Mouse (Mus musculus) kidney, embryonic 16.5 days (tissue): ENCODE data around the gene Rab34. TPM values are rescaled to one million over a fixed set of nuclear protein-coding genes. Genes with fewer than 3 reads are reported as not detected.

Experiments used
- ATAC-seq: fragments of 200-750 bp; cut with Nextera tagmentation; 2 replicates; pipeline ENCODE4 v1.8.0; 2017; ENCODE audit warnings: moderate TSS enrichment; ENCODE audit not compliant: low FRiP score, low TSS enrichment
- H3K27ac ChIP-seq: fragments of 300-500 bp; sonication (generic); 2 replicates; pipeline ENCODE4 v1.5.1; 2014; ENCODE audit warnings: low read length
- H3K27me3 ChIP-seq: fragments of 300-500 bp; sonication (generic); 2 replicates; pipeline ENCODE4 v1.6.1; 2014; ENCODE audit warnings: low read length, control low read depth, mixed read lengths; ENCODE audit not compliant: insufficient read depth
- H3K36me3 ChIP-seq: fragments of 300-500 bp; sonication (generic); 2 replicates; pipeline ENCODE4 v1.6.1; 2014; ENCODE audit warnings: low read length, control low read depth, mixed read lengths; ENCODE audit not compliant: insufficient read depth
- H3K4me1 ChIP-seq: fragments of 300-500 bp; sonication (generic); 2 replicates; pipeline ENCODE4 v1.6.1; 2014; ENCODE audit warnings: low read length, control low read depth, mixed read lengths; ENCODE audit not compliant: insufficient read depth
- H3K4me2 ChIP-seq: fragments of 300-500 bp; sonication (generic); replicated peaks from 2 replicates; pipeline ENCODE4 v1.6.1; 2014; ENCODE audit warnings: low read depth, low read length
- H3K4me3 ChIP-seq: fragments of 300-500 bp; sonication (generic); 2 replicates; pipeline ENCODE4 v1.5.1; 2014; ENCODE audit warnings: mild to moderate bottlenecking, low read length
- H3K9ac ChIP-seq: fragments of 300-500 bp; sonication (generic); replicated peaks from 2 replicates; pipeline ENCODE4 v1.6.1; 2014; ENCODE audit warnings: low read length
- H3K9me3 ChIP-seq: fragments of 300-500 bp; sonication (generic); 2 replicates; pipeline ENCODE4 v1.6.1; 2016; ENCODE audit warnings: low read length, control low read depth
- WGBS: fragments of 180-500 bp; shearing (Covaris S2); extraction: QIAGEN DNeasy Blood & Tissue Kit; methylation state at CpG from one replicate; pipeline ENCODE4 v1.1.7; 2014; 5-methylcytosine and 5-hydroxymethylcytosine counted together
- polyA plus RNA-seq: library from polyadenylated mRNA; unstranded; fragments of >200 nt; fragmentation: Nextera tagmentation; extraction: Ambion mirVana; gene quantifications from 2 replicates; pipeline ENCODE4 v1.2.1, GENCODE M21; 2015

Gene Rab34
- 128 and 130 TPM in 2 replicates for polyA plus RNA-seq

DNA sequence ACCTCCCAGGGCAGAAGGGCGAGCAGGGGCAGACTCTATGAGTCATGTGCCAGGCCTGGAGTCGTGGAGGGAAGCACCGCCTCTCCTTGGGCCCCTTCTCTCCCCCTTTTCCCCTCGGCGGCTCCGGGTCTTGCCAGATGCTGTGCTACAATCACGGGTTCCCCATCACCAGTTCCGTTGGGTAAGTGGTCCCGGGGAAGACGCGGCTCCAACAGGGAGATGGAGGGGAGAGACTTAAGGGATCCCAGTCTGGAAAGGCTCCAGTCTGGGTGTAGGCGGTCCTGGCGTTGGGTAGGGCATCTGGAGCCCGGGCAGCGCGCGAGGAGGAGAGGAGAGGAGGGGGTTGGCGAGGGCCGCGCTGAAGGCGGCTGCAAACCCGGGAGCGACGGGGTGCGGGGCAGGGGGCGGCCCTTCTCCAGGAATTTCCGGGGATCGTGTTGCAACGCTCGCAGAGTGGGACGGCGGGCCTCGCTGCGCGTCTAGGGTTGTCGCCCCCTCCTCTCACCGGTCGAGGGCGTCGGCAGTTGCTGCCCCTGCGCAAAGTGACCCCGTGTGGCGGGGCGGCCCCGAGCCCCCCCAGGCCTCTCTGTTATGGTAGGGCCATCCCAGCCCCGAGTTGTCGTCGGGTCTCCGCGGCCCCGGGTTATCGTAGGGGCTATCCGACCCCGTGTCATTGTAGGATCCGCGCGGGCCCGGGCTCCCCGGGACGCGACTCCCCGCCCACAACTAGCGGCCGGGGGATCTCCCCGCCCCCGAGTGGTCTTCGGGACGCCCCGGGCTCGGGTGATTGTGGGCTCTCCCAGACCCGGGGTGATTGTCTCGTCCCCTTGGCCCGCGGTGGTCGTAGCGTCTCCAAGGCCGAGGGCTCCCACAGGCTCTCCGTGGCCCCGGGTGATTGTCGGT, at the start of gene Rab34:
TSS of gene Rab34 (plus strand) at position 100 of the 903 bp plus-strand sequence.
- Histone ChIP-seq H3K9me3 (no peaks in the 10 kb centered on the region), H3K27me3 (no peaks in the 10 kb centered on the region), H3K4me1 (peaks cover 27% of the 10 kb centered on the region), H3K9ac (peak within 1 kb of the TSS; percentile 96), H3K4me2 (peak within 1 kb of the TSS; percentile 58), H3K36me3 (peaks cover 21% of the 10 kb centered on the region), H3K4me3 (peak within 1 kb of the TSS; percentile 81), H3K27ac (peak within 1 kb of the TSS; percentile 100)
- ATAC-seq, result peak; percentile 84
- WGBS, result under 1% methylated on average over 78 of the region's 80 CpGs

DNA sequence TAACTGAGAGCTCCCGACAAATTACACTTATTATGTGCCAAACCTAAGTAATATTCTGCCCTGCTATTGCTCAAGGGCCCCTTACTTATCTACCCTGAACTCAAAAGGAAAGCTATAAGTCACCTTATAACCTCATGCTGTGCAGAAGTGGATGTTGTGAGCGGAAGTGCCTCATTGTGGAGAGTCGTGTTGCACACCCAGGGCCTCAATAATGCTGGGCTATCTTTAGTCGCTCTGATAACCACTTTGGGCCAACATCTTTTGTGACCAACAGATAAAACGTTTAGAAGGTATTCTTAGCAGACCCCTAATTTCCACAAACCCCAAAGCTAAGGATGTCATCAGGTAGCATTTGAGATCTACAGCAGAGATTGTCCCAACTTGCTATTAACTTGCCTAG, 47.6 kb upstream of the Rab34 start:
- no peaks in the 10 kb centered on the region for H3K27me3 ChIP-seq
- no peak overlapping the region for H3K4me2 ChIP-seq
- no peak overlapping the region for H3K9ac ChIP-seq
- no peak overlapping the region for H3K4me3 ChIP-seq
- H3K36me3 ChIP-seq, result peaks cover 20% of the 10 kb centered on the region
- no peak for ATAC-seq
- H3K4me1 ChIP-seq, result no peaks in the 10 kb centered on the region
- H3K9me3 ChIP-seq, result no peaks in the 10 kb centered on the region
- H3K27ac ChIP-seq, result no peak overlapping the region
- 76% methylated on average over 5 of the region's 5 CpGs for WGBS

DNA sequence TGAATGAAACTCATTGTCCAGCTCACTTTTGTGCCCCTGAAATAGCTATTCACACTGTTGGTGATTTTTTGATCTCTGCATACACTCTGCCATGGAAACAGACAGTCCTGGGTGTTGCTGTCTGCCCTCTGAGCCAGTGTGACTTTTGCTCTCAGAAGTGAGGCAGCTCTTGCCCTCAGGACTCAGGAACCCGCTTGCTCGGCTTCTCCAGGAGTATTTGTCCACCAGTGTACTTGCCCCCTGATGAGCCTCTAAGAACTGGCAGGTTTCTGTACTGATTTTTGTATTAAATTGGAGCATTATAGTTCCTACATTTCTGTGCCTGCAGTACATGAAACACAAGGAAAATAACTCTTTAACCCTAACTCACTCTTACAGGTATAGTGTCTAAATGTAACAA, 44.7 kb upstream of the Rab34 start:
- Histone ChIP-seq H3K4me3 (no peak overlapping the region), H3K36me3 (peaks cover 25% of the 10 kb centered on the region), H3K4me1 (no peaks in the 10 kb centered on the region), H3K4me2 (no peak overlapping the region), H3K9me3 (no peaks in the 10 kb centered on the region), H3K27me3 (no peaks in the 10 kb centered on the region), H3K9ac (no peak overlapping the region), H3K27ac (no peak overlapping the region)
- no peak for ATAC-seq
- 87% methylated on average over 2 of the region's 2 CpGs for WGBS

DNA sequence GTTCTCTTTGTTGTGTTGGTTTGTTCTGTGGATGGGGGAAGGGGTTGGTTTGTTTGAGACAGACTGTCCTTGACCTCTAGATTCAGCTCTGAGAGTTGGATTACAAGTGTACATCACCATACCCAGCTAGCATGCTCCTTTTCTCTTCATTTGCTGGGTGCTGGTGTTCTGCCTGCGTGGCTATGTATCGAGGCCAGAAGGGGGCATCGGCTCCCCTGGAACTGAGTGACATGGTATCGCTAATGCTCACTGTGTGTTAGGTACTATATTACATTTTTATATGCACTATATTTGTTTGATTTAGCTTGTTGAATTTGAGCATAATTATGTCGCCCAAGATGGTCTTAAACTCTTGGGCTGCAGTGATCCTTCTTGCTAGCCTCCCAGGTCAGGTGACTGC, 42.1 kb upstream of the Rab34 start:
- Histone ChIP-seq H3K4me1 (no peaks in the 10 kb centered on the region), H3K27me3 (no peaks in the 10 kb centered on the region), H3K9ac (no peak overlapping the region), H3K36me3 (peaks cover 36% of the 10 kb centered on the region), H3K4me3 (no peak overlapping the region), H3K27ac (0 out of 2 replicates have a peak overlapping the region, but pooled peaks have one; percentile 20), H3K4me2 (no peak overlapping the region), H3K9me3 (no peaks in the 10 kb centered on the region)
- no peak for ATAC-seq
- 89% methylated on average over 5 of the region's 5 CpGs for WGBS

- Histone ChIP-seq H3K9ac (no peak overlapping the region), H3K4me1 (no peaks in the 10 kb centered on the region), H3K27ac (0 out of 2 replicates have a peak overlapping the region, but pooled peaks have one; percentile 20), H3K4me3 (no peak overlapping the region), H3K36me3 (peaks cover 38% of the 10 kb centered on the region), H3K27me3 (no peaks in the 10 kb centered on the region), H3K4me2 (no peak overlapping the region), H3K9me3 (no peaks in the 10 kb centered on the region)
- ATAC-seq, result no peak
- WGBS, result 88% methylated on average over 6 of the region's 6 CpGs
These were observed 41.3 kb upstream of the Rab34 start for GRCm38 (mm10) chr11:78146707-78147543.

GRCm38 (mm10) chr11:78151161-78151560, 37.1 kb upstream of the Rab34 start:
- no peak overlapping the region for H3K9ac ChIP-seq
- H3K4me2 ChIP-seq, result no peak overlapping the region
- H3K4me1 ChIP-seq, result no peaks in the 10 kb centered on the region
- no peaks in the 10 kb centered on the region for H3K27me3 ChIP-seq
- no peaks in the 10 kb centered on the region for H3K9me3 ChIP-seq
- ATAC-seq, result no peak
- no peak overlapping the region for H3K4me3 ChIP-seq
- H3K36me3 ChIP-seq, result peaks cover 31% of the 10 kb centered on the region
- no peak overlapping the region for H3K27ac ChIP-seq
- WGBS, result 24% methylated on average over 1 of the region's 1 CpGs

DNA sequence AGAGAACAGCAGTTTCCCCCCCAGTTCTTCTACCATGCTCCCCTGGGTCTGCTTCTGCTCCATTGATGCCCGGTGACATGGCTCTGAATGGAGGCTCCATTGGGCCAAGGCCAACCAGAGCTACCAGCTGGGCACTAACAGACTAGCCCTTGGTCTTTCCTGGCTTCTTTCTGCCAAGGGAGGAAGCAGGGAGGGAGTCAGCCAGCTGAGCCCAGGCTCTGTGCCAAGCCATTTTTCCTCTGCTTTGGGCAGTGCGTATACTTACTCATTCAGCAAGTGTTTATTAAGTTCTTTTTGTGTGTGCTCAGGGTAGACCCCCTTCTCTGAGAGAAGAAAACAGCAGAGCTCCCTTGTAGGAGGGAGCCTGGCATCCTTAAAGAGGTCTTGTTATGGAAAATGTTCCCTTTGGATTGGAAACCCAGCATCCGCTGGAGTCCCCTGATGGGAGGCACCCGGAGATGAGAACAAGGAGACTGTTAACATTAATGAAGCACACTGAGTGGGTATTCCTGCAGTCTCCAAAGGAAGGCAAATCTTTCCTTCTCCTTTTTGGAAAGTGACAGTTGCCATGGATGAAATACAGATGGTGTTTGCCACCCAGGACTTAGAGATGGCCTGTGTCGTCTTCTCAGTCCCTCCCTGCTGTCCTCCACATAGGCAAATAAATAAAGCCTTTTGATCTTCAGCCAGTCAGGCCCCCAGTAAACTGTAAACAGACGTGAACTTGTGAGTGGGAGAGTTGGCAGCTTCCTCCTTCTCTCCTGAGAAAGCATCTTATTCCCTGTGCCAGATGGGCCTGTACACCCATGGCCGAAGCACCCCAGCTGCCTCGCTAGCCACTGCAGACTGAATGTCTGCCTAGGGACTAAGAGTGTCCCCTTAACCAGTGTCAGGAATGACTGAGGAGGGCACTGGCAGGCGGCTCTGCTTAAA, 35.7 kb upstream of the Rab34 start:
- Histone ChIP-seq H3K4me2 (no peak overlapping the region), H3K9me3 (no peaks in the 10 kb centered on the region), H3K36me3 (peaks cover 34% of the 10 kb centered on the region), H3K27me3 (no peaks in the 10 kb centered on the region), H3K4me1 (no peaks in the 10 kb centered on the region), H3K27ac (peak overlapping the region; percentile 43), H3K4me3 (no peak overlapping the region), H3K9ac (no peak overlapping the region)
- WGBS, result 63% methylated on average over 9 of the region's 9 CpGs
- ATAC-seq, result no peak

DNA sequence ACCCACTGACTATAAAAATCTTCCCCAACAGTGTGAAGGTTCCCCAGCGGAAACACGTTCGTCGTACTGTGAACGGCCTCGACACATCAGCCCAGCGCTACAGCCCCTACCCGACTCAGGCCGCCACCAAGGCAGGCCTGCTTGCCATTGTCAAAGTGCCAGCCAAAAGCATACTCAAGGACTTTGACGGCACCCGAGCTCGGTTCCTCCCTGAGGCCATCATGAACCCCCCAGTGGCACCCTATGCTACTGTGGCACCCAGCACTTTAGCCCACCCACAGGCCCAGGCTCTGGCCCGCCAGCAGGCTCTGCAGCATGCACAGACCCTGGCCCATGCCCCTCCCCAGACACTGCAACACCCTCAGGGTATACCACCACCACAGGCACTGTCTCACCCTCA, 34.5 kb upstream of the Rab34 start:
- peaks cover 42% of the 10 kb centered on the region for H3K36me3 ChIP-seq
- H3K4me3 ChIP-seq, result no peak overlapping the region
- no peak overlapping the region for H3K4me2 ChIP-seq
- H3K9me3 ChIP-seq, result no peaks in the 10 kb centered on the region
- no peak for ATAC-seq
- 0 out of 2 replicates have a peak, but pooled peaks cover 1% of the 10 kb centered on the region for H3K4me1 ChIP-seq
- 77% methylated on average over 13 of the region's 13 CpGs for WGBS
- no peak overlapping the region for H3K9ac ChIP-seq
- no peak overlapping the region for H3K27ac ChIP-seq
- no peaks in the 10 kb centered on the region for H3K27me3 ChIP-seq

DNA sequence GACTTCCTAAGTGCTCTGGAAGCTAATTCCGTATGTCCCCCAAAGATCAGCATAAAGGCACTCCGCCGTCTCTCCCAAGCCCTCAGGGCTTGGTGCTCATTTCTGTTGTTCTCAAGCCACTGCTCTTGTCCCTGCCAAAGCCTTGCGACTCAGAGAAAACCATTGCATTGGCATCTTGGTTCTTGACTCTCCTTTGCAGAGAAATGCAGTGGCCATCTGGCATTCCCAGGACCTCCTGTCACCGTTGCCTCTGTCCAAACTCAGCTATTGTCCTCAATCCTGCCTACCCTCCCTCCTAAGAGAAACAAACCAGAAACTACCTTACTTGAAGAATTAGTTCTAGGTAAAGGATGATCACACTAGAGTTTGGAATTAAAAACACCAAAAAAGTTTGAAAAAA, 32.6 kb upstream of the Rab34 start:
- Histone ChIP-seq H3K36me3 (peaks cover 50% of the 10 kb centered on the region), H3K9ac (no peak overlapping the region), H3K27me3 (no peaks in the 10 kb centered on the region), H3K4me2 (no peak overlapping the region), H3K4me3 (no peak overlapping the region), H3K27ac (no peak overlapping the region), H3K4me1 (peaks cover 10% of the 10 kb centered on the region), H3K9me3 (no peaks in the 10 kb centered on the region)
- WGBS, result 80% methylated on average over 5 of the region's 5 CpGs
- ATAC-seq, result no peak
